Mouse (Mus musculus): ENCODE data around the gene Stab2.

GRCm38 (mm10) chr10:86915595-86915994 lies 92.2 kb downstream of the Stab2 start:
- no peak for TF ChIP-seq CTCF (IDR thresholded peaks at IDR 0.05)
- no peak for TF ChIP-seq EP300 (IDR thresholded peaks at IDR 0.05)

Measured in lung, postnatal 0 days (tissue).